In the genomic region with DNA sequence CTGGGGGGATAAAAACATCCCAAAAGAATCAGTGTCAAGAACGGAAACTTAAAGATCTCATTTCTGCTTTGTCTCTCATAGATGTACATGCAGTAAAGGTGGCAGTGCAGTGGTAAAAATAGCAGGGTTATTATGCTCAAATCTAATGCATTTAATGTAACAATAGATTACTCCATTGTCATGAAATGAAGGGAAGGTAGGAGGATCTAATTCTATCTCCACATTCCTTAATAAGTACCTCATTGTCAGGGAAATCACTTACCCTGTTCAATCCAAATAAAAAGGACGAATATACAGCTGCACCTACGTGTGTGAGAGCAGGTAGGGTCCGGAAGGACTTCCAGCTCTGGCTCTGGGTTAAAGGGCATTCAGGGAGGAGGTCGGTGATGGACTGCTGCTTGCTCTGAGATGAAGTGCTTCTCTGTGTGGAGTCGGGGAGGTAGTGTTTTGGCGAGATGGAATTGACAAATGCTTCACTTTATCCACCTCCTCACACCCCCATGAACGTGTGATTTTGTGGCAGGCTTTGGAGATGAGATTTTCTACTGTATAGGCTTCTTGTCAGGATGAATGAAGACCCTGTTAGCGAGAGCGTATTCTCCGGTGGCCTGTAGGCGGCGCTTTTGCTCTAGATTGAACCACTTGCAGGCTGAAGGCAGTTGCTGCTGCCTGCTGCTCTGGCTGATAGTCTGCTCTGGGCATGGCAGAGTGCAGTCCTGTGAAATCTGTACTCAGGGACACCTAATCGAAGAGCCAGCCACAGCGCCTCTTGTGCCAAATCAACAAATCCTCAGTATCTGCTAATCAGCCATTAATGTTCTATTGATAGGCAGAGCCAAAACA, we compare ENCODE assay signal across 8 mouse cellular contexts.
DNase-seq lines count a peak whose midpoint lies in the region; ATAC-seq and TF ChIP-seq lines count a peak whose summit lies in the region.

No protein-coding gene starts in this region.

- no peak overlapping the region for H3K9ac ChIP-seq in heart, adult 2 months (ENCODE audit: low read depth, low read length)
- H3K9ac ChIP-seq in hindbrain, embryonic 14.5 days: no peak overlapping the region
- H3K9ac ChIP-seq in neural tube, embryonic 13.5 days: no peak overlapping the region

- DNase-seq in heart, adult 2 months: peak; percentile 3 to 24
- no peak for DNase-seq in heart, adult 11 months
- peak; percentile 8 to 10 for DNase-seq in adrenal gland, postnatal 4 days (ENCODE audit: low spot score in 2 of 2)
- DNase-seq in hindbrain, embryonic 14.5 days (ENCODE audit: low spot score): peak; percentile 84
- DNase-seq in left cerebral cortex, adult 8-10 months (ENCODE audit: low spot score in 2 of 2): peak; percentile 70 to 75
- DNase-seq in adipocyte (ENCODE audit: low spot score): no peak

- H3K4me2 ChIP-seq in hindbrain, embryonic 14.5 days (replicated peaks): no peak overlapping the region
- H3K4me2 ChIP-seq in neural tube, embryonic 13.5 days: no peak overlapping the region

- 22% methylated on average over 15 of the region's 15 CpGs for WGBS in heart, adult 2 months
- WGBS in hindbrain, embryonic 14.5 days: 21% methylated on average over 15 of the region's 15 CpGs
- WGBS in neural tube, embryonic 13.5 days: 26% methylated on average over 15 of the region's 15 CpGs

- intact Hi-C loops in heart, adult 2 months (cut with DNase I): no loop called here

- TF ChIP-seq POLR2A in heart, adult 2 months (IDR thresholded peaks at IDR 0.05; ENCODE audit: insufficient read depth, low read depth, low read length): no peak
- TF ChIP-seq POLR2A in embryonic fibroblast, embryonic 13.5 days (IDR thresholded peaks at IDR 0.05; ENCODE audit: low read depth, low read length): no peak

- TF ChIP-seq CTCF in heart, adult 2 months (IDR thresholded peaks at IDR 0.05): peak; percentile 60
- 0 out of 2 replicates have a peak, but pooled peaks have one; percentile 7 for TF ChIP-seq CTCF in embryonic fibroblast, embryonic 13.5 days (IDR thresholded peaks at IDR 0.05; ENCODE audit: borderline replicate concordance, insufficient read depth, low read length)

- no peak overlapping the region for H3K27ac ChIP-seq in heart, adult 2 months
- no peak overlapping the region for H3K27ac ChIP-seq in embryonic fibroblast, embryonic 13.5 days (ENCODE audit: insufficient read depth, low read length)
- no peak overlapping the region for H3K27ac ChIP-seq in hindbrain, embryonic 14.5 days
- H3K27ac ChIP-seq in neural tube, embryonic 13.5 days (replicated peaks): no peak overlapping the region

- no peaks in the 10 kb centered on the region for H3K9me3 ChIP-seq in hindbrain, embryonic 14.5 days (ENCODE audit: control insufficient read depth, low read length)
- no peaks in the 10 kb centered on the region for H3K9me3 ChIP-seq in neural tube, embryonic 13.5 days

- no peak overlapping the region for H3K4me3 ChIP-seq in heart, adult 2 months
- no peak overlapping the region for H3K4me3 ChIP-seq in embryonic fibroblast, embryonic 13.5 days (ENCODE audit: insufficient read depth, low read length)
- H3K4me3 ChIP-seq in hindbrain, embryonic 14.5 days (replicated peaks; ENCODE audit: low read length): no peak overlapping the region
- no peak overlapping the region for H3K4me3 ChIP-seq in neural tube, embryonic 13.5 days

- peak; percentile 86 for ATAC-seq in hindbrain, embryonic 14.5 days (ENCODE audit: low FRiP score)
- ATAC-seq in neural tube, embryonic 13.5 days (ENCODE audit: low read depth): peak; percentile 92

- TF ChIP-seq EP300 in heart, adult 2 months (IDR thresholded peaks at IDR 0.05; ENCODE audit: insufficient read depth, low read depth, low read length): no peak

- no peaks in the 10 kb centered on the region for H3K4me1 ChIP-seq in heart, adult 2 months (ENCODE audit: control insufficient read depth, insufficient read depth, low read length)
- no peaks in the 10 kb centered on the region for H3K4me1 ChIP-seq in embryonic fibroblast, embryonic 13.5 days (ENCODE audit: control insufficient read depth, insufficient read depth, low read length)
- no peaks in the 10 kb centered on the region for H3K4me1 ChIP-seq in hindbrain, embryonic 14.5 days (replicated peaks; ENCODE audit: control insufficient read depth, insufficient read depth, low read length)
- peaks cover under 1% of the 10 kb centered on the region; the same call in 1 of the 2 replicates for H3K4me1 ChIP-seq in neural tube, embryonic 13.5 days (replicated peaks)

- no peaks in the 10 kb centered on the region for H3K36me3 ChIP-seq in heart, adult 2 months (ENCODE audit: control insufficient read depth, insufficient read depth, low read length)
- no peaks in the 10 kb centered on the region for H3K36me3 ChIP-seq in hindbrain, embryonic 14.5 days (replicated peaks; ENCODE audit: control insufficient read depth, insufficient read depth)
- no peaks in the 10 kb centered on the region for H3K36me3 ChIP-seq in neural tube, embryonic 13.5 days

- H3K27me3 ChIP-seq in heart, adult 2 months (ENCODE audit: control insufficient read depth, insufficient read depth, low read length): no peaks in the 10 kb centered on the region
- H3K27me3 ChIP-seq in hindbrain, embryonic 14.5 days (ENCODE audit: control insufficient read depth, insufficient read depth, low read length): no peaks in the 10 kb centered on the region
- H3K27me3 ChIP-seq in neural tube, embryonic 13.5 days: no peaks in the 10 kb centered on the region

- H3K79me2 ChIP-seq in heart, adult 2 months (replicated peaks; ENCODE audit: control insufficient read depth, insufficient read depth, low read length): no peaks in the 10 kb centered on the region

Comparison
In these comparisons a context has a peak if more than half of its experiments do, and no peak if none do; other contexts are left out.
1. DNase-seq: peak in heart, adult 2 months (2 of 2), adrenal gland, postnatal 4 days (2 of 2), hindbrain, embryonic 14.5 days (single experiment) and left cerebral cortex, adult 8-10 months (2 of 2); none in heart, adult 11 months (single experiment) and adipocyte (single experiment).